Mouse (Mus musculus) cortical plate, adult 2 months (tissue): ENCODE results near the gene Slc39a11.

Experiments
- CTCF ChIP-seq: fragments of 200-500 bp; IDR thresholded peaks from 2 replicates; pipeline ENCODE4 v1.5.1; 2011; ENCODE audit warnings: mild to moderate bottlenecking, control low read depth, low read length; ENCODE audit not compliant: insufficient read depth; ENCODE audit errors: extremely low read depth
- POLR2A ChIP-seq: fragments of 200-500 bp; IDR thresholded peaks from 2 replicates; pipeline ENCODE4 v1.6.1; 2011; ENCODE audit warnings: mild to moderate bottlenecking, low read length, control low read depth; ENCODE audit not compliant: insufficient read depth; ENCODE audit errors: extremely low read depth

DNA sequence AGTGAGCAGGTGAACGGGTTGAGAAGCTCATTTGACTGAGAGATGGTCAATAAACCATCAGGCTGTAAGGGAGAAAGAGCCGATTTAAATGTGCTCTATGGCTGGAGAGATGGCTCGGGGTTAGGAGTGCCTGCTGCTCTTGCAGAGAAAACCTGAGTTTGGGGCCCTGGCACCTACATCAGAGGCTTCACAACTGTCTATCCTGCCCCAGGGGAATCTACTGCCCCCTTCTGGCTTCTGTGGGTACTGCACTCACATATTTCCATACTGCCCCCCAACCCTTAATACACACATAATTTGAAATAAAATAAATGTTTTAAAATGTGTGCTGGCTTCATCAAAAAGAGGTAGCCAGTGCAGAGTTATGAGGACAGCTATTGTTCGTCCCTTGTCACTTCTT lies 237.3 kb downstream of the Slc39a11 start:
- TF ChIP-seq POLR2A (no peak), CTCF (0 out of 2 replicates have a peak, but pooled peaks have one; percentile 18)
